Mouse (Mus musculus) heart, adult 2 months (tissue): ENCODE results near the gene Olfr33.

Experiments
- CTCF ChIP-seq: fragments of 200-600 bp; IDR thresholded peaks from 2 replicates; pipeline ENCODE4 v1.8.1; 2022; ENCODE audit warnings: antibody characterized with exemption, mild to moderate bottlenecking, moderate library complexity
- EP300 ChIP-seq: fragments of 200-500 bp; IDR thresholded peaks from 2 replicates; pipeline ENCODE4 v1.6.1; 2011; ENCODE audit warnings: low read depth, low read length, control low read depth; ENCODE audit not compliant: insufficient read depth
- POLR2A ChIP-seq: fragments of 200-500 bp; IDR thresholded peaks from 2 replicates; pipeline ENCODE4 v1.6.1; 2011; ENCODE audit warnings: mild to moderate bottlenecking, low read depth, low read length, control low read depth; ENCODE audit not compliant: insufficient read depth

GRCm38 (mm10) chr7:102727391-102727790 lies 8.5 kb upstream of the Olfr33 start, which contains the start of gene Olfr559:
- TF ChIP-seq EP300 (no peak), CTCF (no peak), POLR2A (no peak)
